Mouse (Mus musculus): ENCODE data around the gene Palm3. TPM values are rescaled to one million over a fixed set of nuclear protein-coding genes. Genes with fewer than 3 reads are reported as not detected.

Gene Palm3
- polyA plus RNA-seq, 1 experiment from 2014 or later: 5.5 TPM

- H3K4me2 ChIP-seq: no peak overlapping the region
- H3K27ac ChIP-seq: no peak overlapping the region
- H3K27me3 ChIP-seq: no peaks in the 10 kb centered on the region
- H3K4me1 ChIP-seq: no peaks in the 10 kb centered on the region
- H3K9ac ChIP-seq: no peak overlapping the region
- H3K9me3 ChIP-seq: no peaks in the 10 kb centered on the region
- H3K4me3 ChIP-seq: no peak overlapping the region
- ATAC-seq (ENCODE audit: insufficient number of reproducible peaks, low FRiP score, low TSS enrichment, low read depth): no peak
- WGBS: 97% methylated on average over 1 of the region's 1 CpGs
- no peaks in the 10 kb centered on the region for H3K36me3 ChIP-seq
Observed at GRCm38 (mm10) chr8:84057827-84058226, 36.6 kb downstream of the Palm3 start.

GRCm38 (mm10) chr8:84059226-84059625 lies 38.0 kb downstream of the Palm3 start:
- no peaks in the 10 kb centered on the region for H3K4me1 ChIP-seq
- H3K9ac ChIP-seq: no peak overlapping the region
- H3K9me3 ChIP-seq: no peaks in the 10 kb centered on the region
- no peak overlapping the region for H3K27ac ChIP-seq
- no peak overlapping the region for H3K4me3 ChIP-seq
- no peak for ATAC-seq (ENCODE audit: insufficient number of reproducible peaks, low FRiP score, low TSS enrichment, low read depth)
- no peaks in the 10 kb centered on the region for H3K36me3 ChIP-seq
- H3K27me3 ChIP-seq: no peaks in the 10 kb centered on the region
- 84% methylated on average over 2 of the region's 2 CpGs for WGBS
- no peak overlapping the region for H3K4me2 ChIP-seq

GRCm38 (mm10) chr8:84060245-84060644 lies 39.0 kb downstream of the Palm3 start:
- Histone ChIP-seq H3K36me3 (no peaks in the 10 kb centered on the region), H3K27ac (no peak overlapping the region), H3K27me3 (no peaks in the 10 kb centered on the region), H3K4me1 (no peaks in the 10 kb centered on the region), H3K4me2 (no peak overlapping the region), H3K9ac (no peak overlapping the region), H3K9me3 (no peaks in the 10 kb centered on the region), H3K4me3 (no peak overlapping the region)
- ATAC-seq (ENCODE audit: insufficient number of reproducible peaks, low FRiP score, low TSS enrichment, low read depth): no peak
- WGBS: 81% methylated on average over 2 of the region's 2 CpGs

- ATAC-seq (ENCODE audit: insufficient number of reproducible peaks, low FRiP score, low TSS enrichment, low read depth): no peak
- Histone ChIP-seq H3K4me1 (peaks cover 20% of the 10 kb centered on the region), H3K9me3 (no peaks in the 10 kb centered on the region), H3K27me3 (no peaks in the 10 kb centered on the region), H3K9ac (no peak overlapping the region), H3K36me3 (no peaks in the 10 kb centered on the region), H3K27ac (no peak overlapping the region), H3K4me2 (no peak overlapping the region), H3K4me3 (no peak overlapping the region)
- 58% methylated on average over 8 of the region's 8 CpGs for WGBS
Observed at GRCm38 (mm10) chr8:84063861-84064610, 42.8 kb downstream of the Palm3 start.

GRCm38 (mm10) chr8:84065037-84065436 lies 43.8 kb downstream of the Palm3 start, which contains the start of gene Gm10643:
Gene Gm10643 (minus strand): TSS chr8:84065137.
- 88% methylated on average over 1 of the region's 1 CpGs for WGBS
- Histone ChIP-seq H3K9me3 (no peaks in the 10 kb centered on the region), H3K27me3 (no peaks in the 10 kb centered on the region), H3K9ac (peak within 1 kb of the TSS; percentile 66), H3K4me1 (peaks cover 30% of the 10 kb centered on the region), H3K4me2 (peak within 1 kb of the TSS; percentile 65), H3K27ac (peak within 1 kb of the TSS; percentile 83), H3K36me3 (no peaks in the 10 kb centered on the region), H3K4me3 (peak within 1 kb of the TSS; percentile 99)
- no peak for ATAC-seq (ENCODE audit: insufficient number of reproducible peaks, low FRiP score, low TSS enrichment, low read depth)

- no peak for ATAC-seq (ENCODE audit: insufficient number of reproducible peaks, low FRiP score, low TSS enrichment, low read depth)
- peak overlapping the region; percentile 65 for H3K4me2 ChIP-seq
- WGBS: 28% methylated on average over 5 of the region's 5 CpGs
- peaks cover 34% of the 10 kb centered on the region for H3K4me1 ChIP-seq
- no peaks in the 10 kb centered on the region for H3K36me3 ChIP-seq
- H3K27me3 ChIP-seq: no peaks in the 10 kb centered on the region
- peak overlapping the region; percentile 99 for H3K4me3 ChIP-seq
- peak overlapping the region; percentile 83 for H3K27ac ChIP-seq
- no peaks in the 10 kb centered on the region for H3K9me3 ChIP-seq
- H3K9ac ChIP-seq: peak overlapping the region; percentile 66
Observed at GRCm38 (mm10) chr8:84065457-84066072, 44.3 kb downstream of the Palm3 start.

- Histone ChIP-seq H3K27me3 (no peaks in the 10 kb centered on the region), H3K27ac (peak within 1 kb of the TSS; percentile 98), H3K4me2 (peak within 1 kb of the TSS; percentile 65), H3K9ac (peak within 1 kb of the TSS; percentile 91), H3K4me1 (peaks cover 36% of the 10 kb centered on the region), H3K9me3 (no peaks in the 10 kb centered on the region), H3K4me3 (peak within 1 kb of the TSS; percentile 99), H3K36me3 (no peaks in the 10 kb centered on the region)
- under 1% methylated on average over 51 of the region's 51 CpGs for WGBS
- ATAC-seq (ENCODE audit: insufficient number of reproducible peaks, low FRiP score, low TSS enrichment, low read depth): peak; percentile 98
Observed at GRCm38 (mm10) chr8:84066291-84066930, 45.1 kb downstream of the Palm3 start, which contains the start of gene Rfx1. Gene Rfx1 (plus strand): TSS chr8:84066834.

GRCm38 (mm10) chr8:84067047-84067573 lies 45.8 kb downstream of the Palm3 start:
- Histone ChIP-seq H3K36me3 (no peaks in the 10 kb centered on the region), H3K27me3 (no peaks in the 10 kb centered on the region), H3K4me2 (peak overlapping the region; percentile 50), H3K4me1 (peaks cover 42% of the 10 kb centered on the region), H3K27ac (peak overlapping the region; percentile 98), H3K4me3 (peak overlapping the region; percentile 99), H3K9me3 (no peaks in the 10 kb centered on the region), H3K9ac (peak overlapping the region; percentile 91)
- WGBS: 1% methylated on average over 54 of the region's 58 CpGs
- ATAC-seq (ENCODE audit: insufficient number of reproducible peaks, low FRiP score, low TSS enrichment, low read depth): peak; percentile 74

GRCm38 (mm10) chr8:84067911-84068310 lies 46.6 kb downstream of the Palm3 start:
- no peaks in the 10 kb centered on the region for H3K9me3 ChIP-seq
- ATAC-seq (ENCODE audit: insufficient number of reproducible peaks, low FRiP score, low TSS enrichment, low read depth): no peak
- H3K36me3 ChIP-seq: no peaks in the 10 kb centered on the region
- H3K27me3 ChIP-seq: no peaks in the 10 kb centered on the region
- H3K4me3 ChIP-seq: peak overlapping the region; percentile 99
- peak overlapping the region; percentile 50 for H3K4me2 ChIP-seq
- H3K9ac ChIP-seq: no peak overlapping the region
- WGBS: 78% methylated on average over 7 of the region's 7 CpGs
- peaks cover 42% of the 10 kb centered on the region for H3K4me1 ChIP-seq
- H3K27ac ChIP-seq: no peak overlapping the region

GRCm38 (mm10) chr8:84068316-84069035 lies 47.2 kb downstream of the Palm3 start:
- no peak overlapping the region for H3K4me3 ChIP-seq
- no peak overlapping the region for H3K4me2 ChIP-seq
- H3K27ac ChIP-seq: no peak overlapping the region; the same call in 1 of the 2 replicates
- peaks cover 45% of the 10 kb centered on the region for H3K4me1 ChIP-seq
- no peak for ATAC-seq (ENCODE audit: insufficient number of reproducible peaks, low FRiP score, low TSS enrichment, low read depth)
- H3K36me3 ChIP-seq: no peaks in the 10 kb centered on the region
- 55% methylated on average over 12 of the region's 12 CpGs for WGBS
- no peak overlapping the region for H3K9ac ChIP-seq
- no peaks in the 10 kb centered on the region for H3K27me3 ChIP-seq
- H3K9me3 ChIP-seq: no peaks in the 10 kb centered on the region

- no peak for ATAC-seq (ENCODE audit: insufficient number of reproducible peaks, low FRiP score, low TSS enrichment, low read depth)
- Histone ChIP-seq H3K27me3 (no peaks in the 10 kb centered on the region), H3K4me3 (no peak overlapping the region), H3K27ac (no peak overlapping the region; the same call in 1 of the 2 replicates), H3K9me3 (no peaks in the 10 kb centered on the region), H3K4me1 (peaks cover 45% of the 10 kb centered on the region), H3K36me3 (no peaks in the 10 kb centered on the region; the same call in 1 of the 2 replicates), H3K4me2 (no peak overlapping the region), H3K9ac (no peak overlapping the region)
- 41% methylated on average over 1 of the region's 1 CpGs for WGBS
Observed at GRCm38 (mm10) chr8:84069169-84069568, 47.9 kb downstream of the Palm3 start.
